16 mouse cellular contexts compared by ENCODE assay signal in genomic region chr17:59397404-59397803, GRCm38 (mm10).
"Had no signal": no experiment of that assay in that cellular context is flagged by ENCODE, and none has a peak within 500 bp of the region (broad histone marks: within the 10 kb centered on the region; RNA-seq: fewer than 3 reads in every experiment).

No protein-coding gene starts in this region.

- H3K36me3 ChIP-seq: neural tube, embryonic 13.5 days; neural tube, embryonic 15.5 days; stomach, embryonic 15.5 days had no signal

- H3K4me1 ChIP-seq: neural tube, embryonic 13.5 days; neural tube, embryonic 15.5 days; stomach, embryonic 15.5 days had no signal

- H3K4me3 ChIP-seq: neural tube, embryonic 13.5 days; neural tube, embryonic 15.5 days; stomach, embryonic 15.5 days had no signal

- H3K27ac ChIP-seq: neural tube, embryonic 13.5 days; neural tube, embryonic 15.5 days; stomach, embryonic 15.5 days; stomach, postnatal 0 days had no signal

- H3K27me3 ChIP-seq: neural tube, embryonic 13.5 days; neural tube, embryonic 15.5 days; stomach, embryonic 15.5 days had no signal

- DNase-seq: retina, postnatal 1 day; right cerebral cortex, adult 18-20 months; right cerebral cortex, postnatal 14 days; right cerebral cortex, postnatal 25 days; right cerebral cortex, postnatal 4 days; spleen, adult 18-20 months; thymus, adult 18-20 months; thymus, adult 2 months; thymus, postnatal 14 days; thymus, postnatal 25 days; thymus, postnatal 36 days; thymus, postnatal 4 days had no signal

- H3K9ac ChIP-seq: neural tube, embryonic 13.5 days; neural tube, embryonic 15.5 days; stomach, embryonic 15.5 days had no signal

- H3K9me3 ChIP-seq: neural tube, embryonic 13.5 days; neural tube, embryonic 15.5 days; stomach, embryonic 15.5 days had no signal
